Mouse (Mus musculus) right cerebral cortex, adult 2 months (tissue): ENCODE measurements at regions not wholly inside any gene's neighbourhood (a gene's known extent, or its start where the extent isn't known, plus 50 kb on each side); places are given as distances from the start of the nearest gene placed in this dataset.

Experiments
- DNase-seq, 2 experiments: peaks; one replicate each; pipeline ENCODE4 v3.0.0; 2021 to 2022; ENCODE audit warnings: low spot score in 2 of 2

DNA sequence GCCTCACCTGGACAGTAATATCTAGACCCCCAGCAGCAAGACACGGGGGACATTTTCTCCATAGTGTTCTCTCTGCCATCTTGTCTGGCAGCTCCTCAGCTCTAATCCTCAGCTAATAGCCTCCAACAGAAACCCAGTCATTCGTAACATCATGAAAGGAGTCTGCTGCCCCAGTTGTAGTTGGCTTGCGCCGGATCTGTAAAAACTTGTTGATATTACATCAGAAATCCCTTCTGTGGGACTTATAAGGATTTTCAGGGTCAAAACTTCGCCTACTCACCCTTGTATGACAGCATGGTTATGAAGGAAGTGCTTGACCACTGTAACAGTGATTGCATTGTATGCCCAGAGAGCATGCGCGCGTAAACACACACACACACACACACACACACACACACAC, 96.8 kb upstream of the Fat1 start:
- DNase-seq, result no peak

DNA sequence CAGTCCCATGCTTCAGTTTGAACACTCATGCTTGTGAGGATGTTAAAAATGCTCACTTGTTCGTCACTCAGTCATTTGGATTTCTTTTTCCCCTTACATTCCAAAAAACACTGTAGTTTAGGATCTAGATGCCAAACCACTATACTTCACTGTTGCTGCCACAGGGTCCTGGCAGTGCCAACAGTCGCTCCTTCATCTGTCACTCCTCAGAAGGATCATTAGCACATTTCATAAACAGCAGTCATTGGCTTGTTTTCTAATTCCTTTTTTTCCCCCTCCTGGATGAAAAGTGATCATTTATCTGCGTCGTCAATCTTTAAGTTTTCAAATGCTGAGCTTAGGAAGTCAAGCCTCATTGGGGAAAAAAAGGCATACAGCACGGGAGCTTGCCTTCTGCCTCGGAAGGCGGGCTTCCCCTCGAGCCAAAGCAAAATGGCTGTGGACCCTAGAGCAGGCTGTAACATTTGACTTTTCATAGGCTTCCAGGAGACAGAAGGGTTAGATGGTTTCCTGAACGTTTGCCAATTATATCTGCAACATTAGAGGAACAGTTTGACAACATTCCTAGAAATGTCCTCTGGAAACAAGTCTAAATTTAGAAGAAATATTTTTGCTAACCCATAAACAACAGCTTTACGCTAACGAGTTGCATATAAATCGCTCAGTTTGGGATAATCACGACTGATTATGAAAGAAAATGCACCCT, 95.6 kb upstream of the Fat1 start:
- no peak for DNase-seq

DNA sequence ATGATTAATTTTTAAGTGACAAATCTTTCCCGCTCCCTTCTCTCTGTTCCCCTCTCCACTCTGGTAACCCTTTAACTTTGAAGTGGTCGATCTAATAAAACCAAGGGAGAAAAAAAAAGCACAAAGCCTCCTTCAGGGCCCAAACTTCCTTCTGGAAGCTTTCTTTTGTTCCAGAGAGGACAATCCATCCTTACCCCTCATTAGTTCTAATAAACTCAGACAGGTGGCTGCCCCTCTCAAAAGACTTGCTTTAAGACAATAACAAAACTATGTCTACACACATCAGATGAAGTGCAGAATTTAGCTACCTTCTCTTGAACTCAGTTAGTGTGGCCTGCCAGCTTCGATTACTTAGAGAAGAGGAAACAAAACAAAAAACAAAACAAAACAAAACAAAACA, 94.6 kb upstream of the Fat1 start:
- DNase-seq, result no peak

DNA sequence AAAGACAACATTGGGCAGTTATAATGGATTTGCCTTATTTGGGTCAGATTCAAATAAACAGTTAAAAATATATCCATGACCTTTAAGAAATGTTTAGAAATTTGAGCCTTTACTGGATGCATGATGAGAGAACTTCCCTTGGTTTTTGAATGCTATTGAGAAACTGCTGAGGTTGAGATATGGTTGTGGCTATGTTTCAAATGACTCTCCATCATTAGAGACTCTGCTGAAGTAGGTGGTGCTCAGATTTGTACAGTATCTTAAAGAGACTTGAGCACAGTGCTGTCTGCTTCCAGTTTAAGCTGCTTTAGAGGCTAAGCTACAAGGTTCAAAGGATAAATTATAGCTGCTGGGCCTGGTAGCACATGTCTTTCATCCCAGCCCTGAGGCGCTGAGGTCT, 90.9 kb upstream of the Fat1 start:
- DNase-seq, result no peak

DNA sequence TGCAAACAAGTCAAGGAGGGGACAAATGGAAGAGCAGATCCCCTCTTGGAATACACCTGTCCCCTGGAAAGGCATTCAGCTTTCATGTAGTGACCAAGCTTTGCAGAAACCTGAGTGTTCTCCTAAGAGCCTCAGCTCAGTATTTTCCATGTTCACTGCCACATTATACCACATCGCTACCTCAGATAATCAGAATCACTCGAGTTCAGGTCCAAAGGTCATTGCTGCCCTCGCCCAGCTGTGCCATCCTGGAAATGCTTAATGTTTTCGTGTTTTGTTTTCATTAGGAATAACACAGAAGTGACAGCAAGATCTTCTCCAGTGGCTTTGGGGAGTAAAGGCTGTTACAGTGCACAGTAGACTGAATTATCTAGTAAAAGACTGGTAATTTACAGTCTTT, 83.0 kb upstream of the Fat1 start:
- no peak for DNase-seq

DNA sequence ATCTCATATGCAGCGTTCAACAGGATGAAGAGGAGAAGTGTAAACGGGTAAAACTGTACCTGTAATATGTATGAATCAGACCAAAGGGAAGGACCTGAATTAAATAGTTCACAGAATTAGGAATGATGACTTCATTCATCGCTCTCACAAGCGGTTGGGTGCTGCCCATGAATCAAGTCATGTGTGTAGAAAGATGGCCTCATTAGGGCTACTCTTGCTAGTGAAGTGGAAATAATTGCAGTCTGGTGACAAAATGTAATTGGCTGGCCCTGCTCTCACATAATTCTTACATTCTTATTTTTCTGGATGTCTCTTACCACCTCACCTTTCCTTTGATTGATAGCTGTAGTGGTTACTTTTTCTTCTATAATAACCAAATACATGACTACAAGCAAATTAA, 80.1 kb upstream of the Fat1 start:
- DNase-seq, result no peak

DNA sequence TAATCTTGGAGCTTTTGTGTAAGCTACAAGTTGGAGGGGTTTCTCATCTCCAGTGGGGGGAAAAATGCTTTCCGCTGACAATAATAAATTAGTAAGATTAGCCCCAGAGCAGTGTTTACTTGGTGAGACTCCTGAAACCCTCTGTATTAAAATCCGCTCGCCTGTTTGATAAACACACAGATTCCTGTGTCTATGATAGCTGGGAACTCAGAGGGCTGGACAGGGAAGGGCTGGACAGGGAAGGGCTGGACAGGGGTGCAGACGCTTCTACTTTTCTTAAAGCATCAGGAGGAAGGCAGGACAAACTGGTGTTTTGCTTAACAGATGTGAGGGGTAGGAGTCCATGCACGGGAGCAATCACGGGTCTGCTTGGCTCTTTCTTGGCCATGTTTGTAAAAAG, 68.0 kb upstream of the Fat1 start:
- no peak for DNase-seq

DNA sequence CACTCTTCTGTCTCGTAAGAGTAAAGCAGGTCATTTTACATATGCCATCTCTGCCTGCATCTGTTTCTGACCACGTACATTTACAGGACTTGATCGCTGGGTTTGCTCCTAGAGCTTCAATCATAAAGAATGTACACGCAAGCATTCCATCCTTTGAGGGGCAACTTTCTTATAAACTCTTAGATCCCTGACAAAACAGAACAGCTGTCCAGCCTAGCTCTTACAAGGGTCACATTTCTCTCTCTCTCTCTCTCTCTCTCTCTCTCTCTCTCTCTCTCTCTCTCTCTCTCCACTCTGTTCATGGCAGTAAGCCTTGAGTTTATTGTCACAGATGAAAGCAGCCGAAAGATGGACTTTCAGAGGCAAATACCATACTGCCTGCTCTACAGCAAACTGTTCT, 67.6 kb upstream of the Fat1 start:
- DNase-seq, result no peak

DNA sequence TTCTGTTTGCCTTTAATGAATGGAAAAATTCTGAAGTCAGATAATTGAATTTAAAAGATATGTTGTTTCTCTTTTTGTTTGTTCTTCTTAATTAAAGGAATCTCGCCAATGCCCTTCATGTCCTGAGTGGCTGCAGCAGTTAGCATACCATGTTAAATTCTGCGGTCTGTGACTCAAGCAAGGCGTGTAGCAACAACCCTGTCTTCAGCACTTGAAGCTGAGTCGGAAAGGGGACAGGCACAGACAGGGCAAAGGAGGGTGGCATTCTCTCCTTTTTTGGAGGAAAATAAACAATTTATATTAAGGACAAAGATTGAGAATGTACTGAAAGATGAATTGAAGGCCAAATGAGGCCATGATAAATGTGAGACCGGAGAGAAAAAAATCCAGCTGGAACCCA, 58.2 kb upstream of the Fat1 start:
- DNase-seq, result no peak

DNA sequence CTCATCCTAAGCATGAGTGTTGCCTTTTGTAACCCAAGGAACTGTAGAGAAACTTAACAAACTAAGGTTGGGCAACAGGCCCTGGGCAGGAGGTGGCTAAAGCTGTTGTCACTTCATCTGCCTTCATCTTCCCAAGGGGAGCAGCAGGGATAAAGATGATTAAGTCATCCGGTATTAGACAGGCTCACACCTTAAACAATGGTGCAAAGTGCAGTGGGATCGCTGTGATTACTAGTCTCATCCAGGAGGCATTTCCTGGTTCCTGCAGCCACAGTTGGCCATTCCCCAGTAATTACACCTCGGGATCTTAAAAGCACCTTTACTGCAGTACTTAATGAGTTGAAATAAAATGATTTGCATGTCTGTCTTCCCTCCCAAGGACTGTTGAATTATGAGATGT, 57.0 kb upstream of the Fat1 start:
- DNase-seq, result no peak

DNA sequence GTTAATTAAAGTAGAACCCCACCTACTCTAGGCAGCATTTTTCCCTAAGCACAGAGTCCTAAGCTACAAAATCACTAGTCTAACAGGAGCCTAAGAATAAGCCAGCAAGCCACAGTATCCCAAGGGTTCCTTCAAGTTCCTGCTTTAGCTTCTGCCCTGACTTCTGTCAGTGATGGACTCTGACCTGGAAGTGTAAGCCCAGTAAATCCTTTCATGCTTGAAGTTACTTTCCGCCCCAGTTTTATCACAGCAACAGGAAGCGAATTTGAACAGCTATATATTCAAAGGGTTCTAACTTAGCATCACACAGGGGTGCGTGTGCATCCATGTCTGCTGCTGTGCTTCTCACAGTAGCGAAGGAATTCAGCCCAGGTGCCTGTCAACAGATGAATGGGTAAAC, 56.1 kb upstream of the Fat1 start:
- no peak for DNase-seq

DNA sequence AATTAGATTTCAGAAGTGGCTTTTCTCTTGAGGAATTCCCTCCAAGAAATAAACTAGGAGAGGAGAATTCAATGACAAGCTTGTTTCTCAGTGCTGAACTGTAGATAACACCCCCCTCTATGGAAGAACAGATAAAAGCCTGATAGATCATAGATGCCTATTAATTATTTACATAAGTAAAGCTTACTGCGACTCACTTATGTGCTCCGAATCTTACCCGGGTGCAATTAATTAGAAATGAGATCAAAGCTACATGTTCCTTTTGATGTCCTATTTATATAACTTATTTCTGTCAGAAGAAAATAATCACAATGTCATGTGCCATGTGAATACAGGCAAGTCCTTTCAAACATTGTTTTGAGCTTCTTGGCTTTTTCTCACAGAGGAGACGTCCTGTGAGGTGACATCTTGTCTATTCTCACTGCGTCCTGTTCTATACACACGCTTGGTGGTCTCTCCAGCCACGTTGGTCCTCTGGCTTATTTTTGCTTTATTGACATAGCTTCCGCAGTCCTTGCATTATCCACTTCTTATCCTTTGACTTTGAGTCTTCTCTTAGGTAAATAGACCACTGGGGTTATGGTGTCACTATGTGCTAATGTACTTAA, 50.7 kb upstream of the Fat1 start:
- DNase-seq, result no peak
